ENCODE assay signal across 7 mouse cellular contexts in the genomic region with DNA sequence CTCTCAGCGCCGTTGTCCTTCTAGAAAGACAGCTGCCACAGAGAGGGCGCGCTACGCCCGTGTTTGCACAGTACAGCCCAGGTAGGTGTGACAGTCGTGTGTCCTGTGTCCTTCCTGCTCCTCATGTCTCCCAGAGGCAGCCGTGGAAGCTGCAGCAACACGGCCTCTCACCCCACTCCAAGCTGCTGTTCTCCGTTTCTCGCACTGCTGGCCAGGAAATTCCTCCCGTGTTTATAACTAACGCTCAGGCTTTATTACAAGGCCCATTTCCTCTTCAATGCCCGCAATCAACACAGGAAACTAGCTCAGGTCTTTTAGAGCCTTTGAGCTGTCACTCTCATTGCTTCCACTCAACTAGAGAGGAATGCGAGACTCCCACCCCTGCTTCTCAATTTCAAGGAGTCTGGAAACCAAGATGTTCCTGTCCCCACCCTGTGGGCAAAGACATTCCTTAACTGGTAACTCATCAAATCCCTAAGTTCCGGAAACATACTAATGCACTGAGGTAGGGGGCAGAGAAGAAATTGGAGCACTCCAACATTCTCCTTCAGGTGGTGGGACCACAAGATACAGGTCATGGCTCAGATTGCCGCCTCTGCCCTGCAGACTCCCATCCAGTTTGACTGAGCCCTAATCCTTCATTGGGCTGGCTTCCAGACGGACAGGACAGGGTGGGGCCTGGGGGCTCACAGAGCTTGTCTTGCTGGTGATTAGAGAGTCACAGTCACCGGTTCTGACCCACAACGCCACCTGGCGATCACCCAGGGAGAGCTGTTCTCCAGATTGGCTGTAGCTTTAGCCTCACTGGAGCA. TPM values are rescaled to one million over a fixed set of nuclear protein-coding genes. Genes with fewer than 3 reads are reported as not detected.
A peak's percentile ranks its signal among the peaks of the same experiment; 100 is the strongest.
DNase-seq lines count a peak whose midpoint lies in the region; ATAC-seq lines count a peak whose summit lies in the region.

No protein-coding gene starts in this region.

- intact Hi-C loops in gastrocnemius, postnatal 14 days (cut with DNase I; ENCODE audit: low total_unique reads), result no loop called here

- no peaks in the 10 kb centered on the region for H3K9me3 ChIP-seq in midbrain, embryonic 10.5 days (replicated peaks)
- no peaks in the 10 kb centered on the region for H3K9me3 ChIP-seq in midbrain, embryonic 16.5 days (replicated peaks; ENCODE audit: control insufficient read depth, low read length, poor library complexity, severe bottlenecking)
- no peaks in the 10 kb centered on the region for H3K9me3 ChIP-seq in embryonic facial prominence, embryonic 12.5 days
- H3K9me3 ChIP-seq in hindbrain, embryonic 16.5 days (ENCODE audit: control insufficient read depth, low read length), result no peaks in the 10 kb centered on the region

- DNase-seq in midbrain, embryonic 10.5 days (ENCODE audit: low spot score), result peak; percentile 39
- peak; percentile 73 to 75 for DNase-seq in lung, postnatal 4 days
- no peak for DNase-seq in gastrocnemius, postnatal 14 days
- DNase-seq in urinary bladder, adult 18-20 months (ENCODE audit: low spot score in 2 of 2), result no peak

- peaks cover 74% of the 10 kb centered on the region for H3K4me1 ChIP-seq in midbrain, embryonic 10.5 days
- peaks cover 46% of the 10 kb centered on the region for H3K4me1 ChIP-seq in midbrain, embryonic 16.5 days (ENCODE audit: control insufficient read depth, insufficient read depth, low read length)
- H3K4me1 ChIP-seq in embryonic facial prominence, embryonic 12.5 days, result peaks cover 30% of the 10 kb centered on the region
- peaks cover 44% of the 10 kb centered on the region for H3K4me1 ChIP-seq in hindbrain, embryonic 16.5 days (ENCODE audit: control insufficient read depth, insufficient read depth, low read depth, low read length)

- peaks cover 38% of the 10 kb centered on the region for H3K27me3 ChIP-seq in midbrain, embryonic 10.5 days (ENCODE audit: low read depth, poor library complexity, severe bottlenecking)
- H3K27me3 ChIP-seq in midbrain, embryonic 16.5 days (ENCODE audit: control insufficient read depth, insufficient read depth, low read depth, low read length), result no peaks in the 10 kb centered on the region
- peaks cover 26% of the 10 kb centered on the region for H3K27me3 ChIP-seq in embryonic facial prominence, embryonic 12.5 days
- no peaks in the 10 kb centered on the region for H3K27me3 ChIP-seq in hindbrain, embryonic 16.5 days (replicated peaks; ENCODE audit: control insufficient read depth, insufficient read depth, low read length)

- H3K9ac ChIP-seq in midbrain, embryonic 16.5 days (ENCODE audit: low read depth, low read length), result no peak overlapping the region
- H3K9ac ChIP-seq in embryonic facial prominence, embryonic 12.5 days, result no peak overlapping the region
- H3K9ac ChIP-seq in hindbrain, embryonic 16.5 days (ENCODE audit: low read depth, low read length), result no peak overlapping the region; the same call in 1 of the 2 replicates

- no peak overlapping the region for H3K4me3 ChIP-seq in midbrain, embryonic 10.5 days
- H3K4me3 ChIP-seq in midbrain, embryonic 16.5 days (ENCODE audit: low read depth, low read length), result no peak overlapping the region
- no peak overlapping the region for H3K4me3 ChIP-seq in embryonic facial prominence, embryonic 12.5 days
- H3K4me3 ChIP-seq in hindbrain, embryonic 16.5 days (ENCODE audit: low read length), result no peak overlapping the region

- ATAC-seq in midbrain, embryonic 16.5 days, result no peak
- ATAC-seq in embryonic facial prominence, embryonic 12.5 days (ENCODE audit: insufficient number of reproducible peaks, insufficient read depth, low FRiP score, low TSS enrichment), result peak; percentile 36
- no peak for ATAC-seq in hindbrain, embryonic 16.5 days

- H3K27ac ChIP-seq in midbrain, embryonic 10.5 days (replicated peaks), result peak overlapping the region; percentile 53
- H3K27ac ChIP-seq in midbrain, embryonic 16.5 days (ENCODE audit: low read length), result no peak overlapping the region
- peak overlapping the region; percentile 75 for H3K27ac ChIP-seq in embryonic facial prominence, embryonic 12.5 days
- peak overlapping the region; percentile 21; the same call in 1 of the 2 replicates for H3K27ac ChIP-seq in hindbrain, embryonic 16.5 days (ENCODE audit: low read depth, low read length)

- WGBS in midbrain, embryonic 10.5 days, result 55% methylated on average over 21 of the region's 21 CpGs
- 48% methylated on average over 21 of the region's 21 CpGs for WGBS in midbrain, embryonic 16.5 days
- 37% methylated on average over 21 of the region's 21 CpGs for WGBS in embryonic facial prominence, embryonic 12.5 days
- WGBS in hindbrain, embryonic 16.5 days, result 44% methylated on average over 21 of the region's 21 CpGs

- no peak overlapping the region for H3K4me2 ChIP-seq in midbrain, embryonic 16.5 days (ENCODE audit: low read length)
- H3K4me2 ChIP-seq in embryonic facial prominence, embryonic 12.5 days (replicated peaks), result peak overlapping the region; percentile 6; the same call in 1 of the 2 replicates
- H3K4me2 ChIP-seq in hindbrain, embryonic 16.5 days (ENCODE audit: low read length), result no peak overlapping the region

- no peaks in the 10 kb centered on the region for H3K36me3 ChIP-seq in midbrain, embryonic 10.5 days
- no peaks in the 10 kb centered on the region for H3K36me3 ChIP-seq in midbrain, embryonic 16.5 days (ENCODE audit: control insufficient read depth, insufficient read depth, low read length)
- H3K36me3 ChIP-seq in embryonic facial prominence, embryonic 12.5 days, result no peaks in the 10 kb centered on the region
- no peaks in the 10 kb centered on the region for H3K36me3 ChIP-seq in hindbrain, embryonic 16.5 days (ENCODE audit: control insufficient read depth, insufficient read depth, low read length)

RNA-seq across cellular contexts. Expression of a gene that starts 5.9 kb away (rescaled TPM):
- 1.4 and 2.8 TPM in 2 replicates for polyA plus RNA-seq in midbrain, embryonic 10.5 days (2016; fragmentation: Nextera tagmentation; extraction: Ambion mirVana)
- 8.3 and 10.8 TPM in 2 replicates for polyA plus RNA-seq in midbrain, embryonic 16.5 days (2015; fragmentation: Nextera tagmentation; extraction: Ambion mirVana)
- 0.47 and 0.87 TPM in 2 replicates for polyA plus RNA-seq in embryonic facial prominence, embryonic 12.5 days (2016; fragmentation: Nextera tagmentation; extraction: Ambion mirVana)
- polyA plus RNA-seq in hindbrain, embryonic 16.5 days (2015; fragmentation: Nextera tagmentation; extraction: Ambion mirVana), result 8.3 and 10.0 TPM in 2 replicates
- under 1 TPM; 0.39 to 0.42 TPM for total RNA-seq in gastrocnemius, postnatal 14 days (2021)

RNA-seq across cellular contexts. Expression of a gene that starts 23.4 kb away (rescaled TPM):
- polyA plus RNA-seq in midbrain, embryonic 10.5 days (2016; fragmentation: Nextera tagmentation; extraction: Ambion mirVana), result 87.1 and 101 TPM in 2 replicates
- 19.8 and 22.0 TPM in 2 replicates for polyA plus RNA-seq in midbrain, embryonic 16.5 days (2015; fragmentation: Nextera tagmentation; extraction: Ambion mirVana)
- 6.3 TPM in 2 replicates for polyA plus RNA-seq in embryonic facial prominence, embryonic 12.5 days (2016; fragmentation: Nextera tagmentation; extraction: Ambion mirVana)
- polyA plus RNA-seq in hindbrain, embryonic 16.5 days (2015; fragmentation: Nextera tagmentation; extraction: Ambion mirVana), result 11.1 and 12.8 TPM in 2 replicates
- total RNA-seq in gastrocnemius, postnatal 14 days (2021), result 1 to 10 TPM; 1.1 to 1.5 TPM

Comparison
In these comparisons a context has a peak if more than half of its experiments do, and no peak if none do; other contexts are left out.
1. DNase-seq: peak in midbrain, embryonic 10.5 days (single experiment) and lung, postnatal 4 days (2 of 2); none in gastrocnemius, postnatal 14 days (single experiment) and urinary bladder, adult 18-20 months (0 of 2).